Comparison of ENCODE assay signal across 21 mouse cellular contexts in genomic region chr12:73590627-73591276, GRCm38 (mm10). TPM values are rescaled to one million over a fixed set of nuclear protein-coding genes. Genes with fewer than 3 reads are reported as not detected.
DNase-seq lines count a peak whose midpoint lies in the region; ATAC-seq and TF ChIP-seq lines count a peak whose summit lies in the region.
"Had no signal": no experiment of that assay in that cellular context is flagged by ENCODE, and none has a peak within 500 bp of the region (broad histone marks: within the 10 kb centered on the region; RNA-seq: fewer than 3 reads in every experiment).

No protein-coding gene starts in this region.

- peaks cover 14% of the 10 kb centered on the region for H3K4me1 ChIP-seq in heart, adult 2 months (ENCODE audit: control insufficient read depth, insufficient read depth, low read length)
- no peaks in the 10 kb centered on the region for H3K4me1 ChIP-seq in kidney, adult 2 months (ENCODE audit: control insufficient read depth, insufficient read depth, low read length)
- H3K4me1 ChIP-seq in kidney, embryonic 14.5 days (ENCODE audit: control insufficient read depth, insufficient read depth, low read length) = no peaks in the 10 kb centered on the region
- H3K4me1 ChIP-seq in midbrain, embryonic 14.5 days (ENCODE audit: control insufficient read depth, insufficient read depth, low read length) = peaks cover 5% of the 10 kb centered on the region; the same call in 1 of the 2 replicates
- H3K4me1 ChIP-seq in midbrain, embryonic 10.5 days = peaks cover 5% of the 10 kb centered on the region

- peak overlapping the region; percentile 31 for H3K4me3 ChIP-seq in heart, adult 2 months
- H3K4me3 ChIP-seq in kidney, adult 2 months (ENCODE audit: insufficient read depth, low read depth, low read length) = no peak overlapping the region
- no peak overlapping the region for H3K4me3 ChIP-seq in kidney, embryonic 14.5 days (ENCODE audit: low read length)
- H3K4me3 ChIP-seq in midbrain, embryonic 14.5 days (replicated peaks; ENCODE audit: low read depth, low read length) = no peak overlapping the region
- H3K4me3 ChIP-seq in midbrain, embryonic 10.5 days = no peak overlapping the region
- H3K4me3 ChIP-seq: embryonic facial prominence, embryonic 15.5 days; intestine, embryonic 15.5 days; left cerebral cortex, adult 2 months had no signal

- intact Hi-C loops in heart, adult 2 months (cut with DNase I) = no loop called here

- H3K9ac ChIP-seq in heart, adult 2 months (ENCODE audit: low read depth, low read length) = peak overlapping the region; percentile 33
- no peak overlapping the region for H3K9ac ChIP-seq in kidney, embryonic 14.5 days (ENCODE audit: low read depth, low read length)
- no peak overlapping the region for H3K9ac ChIP-seq in midbrain, embryonic 14.5 days (replicated peaks; ENCODE audit: low read length)
- H3K9ac ChIP-seq: embryonic facial prominence, embryonic 15.5 days; hindbrain, embryonic 14.5 days; intestine, embryonic 15.5 days had no signal

- H3K27me3 ChIP-seq in heart, adult 2 months (ENCODE audit: control insufficient read depth, insufficient read depth, low read length) = no peaks in the 10 kb centered on the region
- no peaks in the 10 kb centered on the region for H3K27me3 ChIP-seq in kidney, adult 2 months (replicated peaks; ENCODE audit: control insufficient read depth, insufficient read depth, low read length)
- peaks cover 12% of the 10 kb centered on the region for H3K27me3 ChIP-seq in kidney, embryonic 14.5 days (ENCODE audit: control insufficient read depth, insufficient read depth, low read length)
- H3K27me3 ChIP-seq in midbrain, embryonic 14.5 days (ENCODE audit: control insufficient read depth, insufficient read depth, low read length) = peaks cover 10% of the 10 kb centered on the region
- H3K27me3 ChIP-seq in midbrain, embryonic 10.5 days (ENCODE audit: low read depth, poor library complexity, severe bottlenecking) = peaks cover 28% of the 10 kb centered on the region
- H3K27me3 ChIP-seq: embryonic facial prominence, embryonic 15.5 days; intestine, embryonic 15.5 days had no signal

- no peaks in the 10 kb centered on the region for H3K9me3 ChIP-seq in kidney, embryonic 14.5 days (ENCODE audit: control insufficient read depth, low read length)
- H3K9me3 ChIP-seq in midbrain, embryonic 14.5 days (ENCODE audit: control insufficient read depth, low read length) = no peaks in the 10 kb centered on the region
- H3K9me3 ChIP-seq in midbrain, embryonic 10.5 days (replicated peaks) = no peaks in the 10 kb centered on the region
- H3K9me3 ChIP-seq: embryonic facial prominence, embryonic 15.5 days; intestine, embryonic 15.5 days had no signal

- no peaks in the 10 kb centered on the region for H3K79me2 ChIP-seq in heart, adult 2 months (replicated peaks; ENCODE audit: control insufficient read depth, insufficient read depth, low read length)

- H3K27ac ChIP-seq in heart, adult 2 months = peak overlapping the region; percentile 80
- H3K27ac ChIP-seq in kidney, adult 2 months (ENCODE audit: insufficient read depth, low read depth, low read length) = peak overlapping the region; percentile 69
- no peak overlapping the region for H3K27ac ChIP-seq in kidney, embryonic 14.5 days (ENCODE audit: low read depth, low read length)
- H3K27ac ChIP-seq in midbrain, embryonic 14.5 days (replicated peaks; ENCODE audit: low read depth, low read length) = no peak overlapping the region
- H3K27ac ChIP-seq in midbrain, embryonic 10.5 days (replicated peaks) = no peak overlapping the region
- H3K27ac ChIP-seq: embryonic facial prominence, embryonic 15.5 days; hindbrain, embryonic 14.5 days; intestine, embryonic 15.5 days; left cerebral cortex, adult 2 months had no signal

- TF ChIP-seq POLR2A in heart, adult 2 months (IDR thresholded peaks at IDR 0.05; ENCODE audit: insufficient read depth, low read depth, low read length) = peak; percentile 18; the same call in 1 of the 2 replicates
- TF ChIP-seq POLR2A in kidney, adult 2 months (IDR thresholded peaks at IDR 0.05; ENCODE audit: low read depth, low read length) = no peak

- ATAC-seq in kidney, embryonic 14.5 days (ENCODE audit: low FRiP score, low TSS enrichment) = no peak
- ATAC-seq in midbrain, embryonic 14.5 days (ENCODE audit: low FRiP score, low TSS enrichment) = no peak
- ATAC-seq: forebrain, embryonic 16.5 days; intestine, embryonic 15.5 days had no signal

- no peak for TF ChIP-seq EP300 in heart, adult 2 months (IDR thresholded peaks at IDR 0.05; ENCODE audit: insufficient read depth, low read depth, low read length)

- 51% methylated on average over 15 of the region's 15 CpGs for WGBS in heart, adult 2 months
- 67% methylated on average over 15 of the region's 15 CpGs for WGBS in kidney, adult 2 months
- 77% methylated on average over 15 of the region's 15 CpGs for WGBS in kidney, embryonic 14.5 days
- WGBS in midbrain, embryonic 14.5 days = 66% methylated on average over 15 of the region's 15 CpGs
- WGBS in midbrain, embryonic 10.5 days = 91% methylated on average over 15 of the region's 15 CpGs

- no peak for DNase-seq in heart, adult 2 months
- DNase-seq in heart, postnatal 4 days = no peak
- peak; percentile 41 for DNase-seq in kidney, adult 2 months
- DNase-seq in midbrain, embryonic 14.5 days = peak; percentile 8
- no peak for DNase-seq in midbrain, embryonic 10.5 days (ENCODE audit: low spot score)
- DNase-seq in retina, postnatal 1 day = peak; percentile 50
- no peak for DNase-seq in adrenal gland, adult 18-20 months (ENCODE audit: low spot score in 2 of 2)
- DNase-seq: cerebellum, adult 11-12 months; cerebellum, postnatal 14 days; left cerebral cortex, postnatal 4 days; liver; thymus, postnatal 25 days had no signal

- no peak overlapping the region for H3K4me2 ChIP-seq in kidney, embryonic 14.5 days (replicated peaks; ENCODE audit: low read depth, low read length)
- no peak overlapping the region for H3K4me2 ChIP-seq in midbrain, embryonic 14.5 days (ENCODE audit: low read length)
- H3K4me2 ChIP-seq: embryonic facial prominence, embryonic 15.5 days; hindbrain, embryonic 14.5 days; intestine, embryonic 15.5 days had no signal

- no peak for TF ChIP-seq CTCF in heart, adult 2 months (IDR thresholded peaks at IDR 0.05)
- TF ChIP-seq CTCF in kidney, adult 2 months (conservative IDR thresholded peaks at IDR 0.05; ENCODE audit: insufficient read depth, insufficient read length, low read depth, low read length) = no peak

- peaks cover 11% of the 10 kb centered on the region for H3K36me3 ChIP-seq in heart, adult 2 months (ENCODE audit: control insufficient read depth, insufficient read depth, low read length)
- no peaks in the 10 kb centered on the region for H3K36me3 ChIP-seq in kidney, adult 2 months (ENCODE audit: control insufficient read depth, insufficient read depth, low read length)
- H3K36me3 ChIP-seq in kidney, embryonic 14.5 days (ENCODE audit: control insufficient read depth, insufficient read depth, low read length) = no peaks in the 10 kb centered on the region
- no peaks in the 10 kb centered on the region for H3K36me3 ChIP-seq in midbrain, embryonic 14.5 days (ENCODE audit: control insufficient read depth, insufficient read depth, low read length)
- H3K36me3 ChIP-seq in midbrain, embryonic 10.5 days = no peaks in the 10 kb centered on the region
- H3K36me3 ChIP-seq: embryonic facial prominence, embryonic 15.5 days; intestine, embryonic 15.5 days had no signal

RNA-seq across cellular contexts. Expression of gene Prkch, which starts 6.2 kb away (rescaled TPM):
- 10 to 100 TPM; 16.6 to 17.5 TPM for total RNA-seq in heart, adult 2 months (2021)
- polyA plus RNA-seq in heart, adult 2 months (2012; rRNA removed) = 9.7 and 13.3 TPM in 2 replicates
- 10 to 100 TPM; 22.6 to 23.1 TPM for total RNA-seq in heart, postnatal 4 days (2021)
- polyA plus RNA-seq in kidney, adult 2 months (2012; rRNA removed) = 8.4 and 9.5 TPM in 2 replicates
- 10.7 and 13.2 TPM in 2 replicates for polyA plus RNA-seq in kidney, embryonic 14.5 days (2014; fragmentation: Nextera tagmentation; extraction: Ambion mirVana)
- polyA plus RNA-seq in midbrain, embryonic 14.5 days (2014; fragmentation: Nextera tagmentation; extraction: Ambion mirVana) = 6.8 and 8.7 TPM in 2 replicates
- polyA plus RNA-seq in midbrain, embryonic 10.5 days (2016; fragmentation: Nextera tagmentation; extraction: Ambion mirVana) = 4.0 and 4.9 TPM in 2 replicates
- 10 to 100 TPM; 11.0 to 12.5 TPM for total RNA-seq in adrenal gland, adult 18-20 months (2021)
- total RNA-seq: MEL had no signal

RNA-seq across cellular contexts. Expression of gene Tmem30b, which starts 44.6 kb away (rescaled TPM):
- total RNA-seq in heart, adult 2 months (2021) = under 1 TPM; 0.18 TPM
- polyA plus RNA-seq in heart, adult 2 months (2012; rRNA removed) = 0.12 and 0.64 TPM in 2 replicates
- total RNA-seq in heart, postnatal 4 days (2021) = under 1 TPM; 0.31 to 0.32 TPM
- 16.5 and 22.3 TPM in 2 replicates for polyA plus RNA-seq in kidney, adult 2 months (2012; rRNA removed)
- 5.8 and 9.6 TPM in 2 replicates for polyA plus RNA-seq in kidney, embryonic 14.5 days (2014; fragmentation: Nextera tagmentation; extraction: Ambion mirVana)
- 0.16 TPM in 1 of 2 replicates, not detected in the other for polyA plus RNA-seq in midbrain, embryonic 14.5 days (2014; fragmentation: Nextera tagmentation; extraction: Ambion mirVana)
- polyA plus RNA-seq in midbrain, embryonic 10.5 days (2016; fragmentation: Nextera tagmentation; extraction: Ambion mirVana) = 1.6 and 1.8 TPM in 2 replicates
- under 1 TPM in 1 of 2 experiments, not detected in 1; 0.19 TPM for total RNA-seq in adrenal gland, adult 18-20 months (2021)
- total RNA-seq: adrenal gland, postnatal 25 days; CH12.LX; MEL had no signal

Comparison
In these comparisons a context has a peak if more than half of its experiments do, and no peak if none do; other contexts are left out.
1. DNase-seq: peak in kidney, adult 2 months (single experiment), midbrain, embryonic 14.5 days (single experiment) and retina, postnatal 1 day (single experiment); none in heart, adult 2 months (0 of 2), heart, postnatal 4 days (single experiment), midbrain, embryonic 10.5 days (single experiment) and adrenal gland, adult 18-20 months (0 of 2).
2. H3K27ac ChIP-seq: peak in heart, adult 2 months (single experiment) and kidney, adult 2 months (single experiment); none in kidney, embryonic 14.5 days (single experiment), midbrain, embryonic 14.5 days (single experiment) and midbrain, embryonic 10.5 days (single experiment).